Mouse (Mus musculus) liver, adult 2 months (tissue): ENCODE measurements around the gene Tmem39b. TPM values are rescaled to one million over a fixed set of nuclear protein-coding genes. Genes with fewer than 3 reads are reported as not detected.

Experiments used
- DNase-seq: peaks from one replicate; pipeline ENCODE4 v3.0.0-alpha.2; 2011; ENCODE audit warnings: low read depth, low spot score; ENCODE audit errors: extremely low read depth
- H3K27ac ChIP-seq: fragments of 200-500 bp; replicated peaks from 2 replicates; pipeline ENCODE4 v1.5.1; 2012; ENCODE audit warnings: low read depth, mild to moderate bottlenecking, control low read depth, inconsistent platforms, low read length; ENCODE audit not compliant: insufficient read depth
- H3K27me3 ChIP-seq: fragments of 200-500 bp; 2 replicates; pipeline ENCODE4 v1.6.1; 2012; ENCODE audit warnings: mild to moderate bottlenecking, moderate library complexity, low read length, inconsistent platforms; ENCODE audit not compliant: control insufficient read depth, insufficient read depth
- H3K36me3 ChIP-seq: fragments of 200-500 bp; 2 replicates; pipeline ENCODE4 v1.6.1; 2012; ENCODE audit warnings: low read length, inconsistent platforms; ENCODE audit not compliant: control insufficient read depth, insufficient read depth
- H3K4me1 ChIP-seq: fragments of 200-500 bp; 2 replicates; pipeline ENCODE4 v1.6.1; 2011; ENCODE audit warnings: low read length; ENCODE audit not compliant: control insufficient read depth, insufficient read depth
- H3K4me3 ChIP-seq: fragments of 200-500 bp; 2 replicates; pipeline ENCODE4 v1.5.1; 2011; ENCODE audit warnings: low read depth, mild to moderate bottlenecking, control low read depth, low read length, moderate library complexity; ENCODE audit not compliant: insufficient read depth
- H3K79me2 ChIP-seq: fragments of 200-500 bp; 2 replicates; pipeline ENCODE4 v1.6.1; 2012; ENCODE audit warnings: inconsistent platforms, mild to moderate bottlenecking, low read length, moderate library complexity; ENCODE audit not compliant: control insufficient read depth, insufficient read depth
- H3K9ac ChIP-seq: fragments of 200-500 bp; 2 replicates; pipeline ENCODE4 v1.6.1; 2012; ENCODE audit warnings: low read depth, mild to moderate bottlenecking, control low read depth, inconsistent platforms, low read length
- CTCF ChIP-seq: fragments of 200-500 bp; IDR thresholded peaks from 2 replicates; pipeline ENCODE4 v1.5.1; 2011; ENCODE audit warnings: low read depth, low read length, control low read depth
- POLR2A ChIP-seq: fragments of 200-500 bp; IDR thresholded peaks from 2 replicates; pipeline ENCODE4 v1.6.1; 2011; ENCODE audit warnings: low read length, control low read depth; ENCODE audit not compliant: insufficient read depth; ENCODE audit errors: extremely low read depth
- WGBS: fragments of 180-500 bp; shearing (Covaris S2); methylation state at CpG from one replicate; pipeline ENCODE4 v1.1.7; 2018; 5-methylcytosine and 5-hydroxymethylcytosine counted together
- polyA plus RNA-seq: library from polyadenylated mRNA; depleted of rRNA; stranded (reverse); fragments of >200 nt; gene quantifications from 2 replicates; pipeline ENCODE4 v1.2.3, GENCODE M21; 2012; rRNA removed
- total RNA-seq: library from RNA; depleted of rRNA; stranded (reverse); fragments of >200 nt; gene quantifications from 2 replicates; pipeline ENCODE4 v1.2.3, GENCODE M21; 2014; rRNA removed

Tmem39b gene
- total RNA-seq: 1.5 and 1.8 TPM in 2 replicates
- 12.5 and 15.6 TPM in 2 replicates for polyA plus RNA-seq

DNA sequence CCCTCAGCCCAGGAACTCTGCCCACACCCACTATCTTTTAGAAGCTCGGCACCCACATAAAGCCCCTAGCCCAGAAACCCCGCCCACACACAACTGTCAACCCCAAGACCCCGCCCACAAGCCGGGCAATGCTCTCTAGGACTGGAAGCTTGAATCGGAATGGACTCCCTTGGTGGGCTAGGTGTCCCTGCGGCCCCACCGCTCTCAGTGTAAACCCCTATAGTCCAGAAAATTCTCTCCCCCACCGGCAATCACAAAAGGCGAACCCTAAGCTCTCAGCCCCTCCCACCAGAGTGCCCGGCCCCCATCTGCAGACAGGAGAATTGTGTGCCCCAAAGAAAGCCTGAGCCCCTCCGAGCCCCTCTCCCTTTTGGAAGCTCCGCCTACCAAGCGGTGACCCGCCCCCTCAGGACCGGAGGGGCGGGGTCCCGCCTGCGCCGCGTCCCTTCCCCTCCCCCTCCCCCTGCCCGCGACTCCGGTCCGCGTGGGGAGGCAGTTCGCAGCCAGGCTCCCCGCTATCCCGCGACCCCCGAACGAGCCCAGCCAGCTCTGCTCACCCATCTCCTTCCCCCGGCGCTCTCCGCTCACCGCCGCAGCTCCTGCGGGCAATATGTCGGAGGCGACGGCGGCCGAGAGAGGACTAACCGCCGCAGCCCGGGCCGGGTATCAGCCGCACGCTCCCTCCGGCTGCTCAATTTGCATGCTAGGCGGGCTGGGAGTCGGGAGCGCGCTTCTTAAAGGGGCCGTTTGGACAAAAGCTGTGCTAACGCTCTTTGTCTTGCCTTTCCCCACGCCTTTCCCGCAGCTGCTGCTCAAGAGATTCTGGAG lies at the start of gene Tmem39b:
Tmem39b (minus strand) TSS at position 681 of the 828 bp plus-strand sequence.
- H3K79me2 ChIP-seq: no peaks in the 10 kb centered on the region
- DNase-seq: peak; percentile 74
- WGBS: under 1% methylated on average over 55 of the region's 57 CpGs

DNA sequence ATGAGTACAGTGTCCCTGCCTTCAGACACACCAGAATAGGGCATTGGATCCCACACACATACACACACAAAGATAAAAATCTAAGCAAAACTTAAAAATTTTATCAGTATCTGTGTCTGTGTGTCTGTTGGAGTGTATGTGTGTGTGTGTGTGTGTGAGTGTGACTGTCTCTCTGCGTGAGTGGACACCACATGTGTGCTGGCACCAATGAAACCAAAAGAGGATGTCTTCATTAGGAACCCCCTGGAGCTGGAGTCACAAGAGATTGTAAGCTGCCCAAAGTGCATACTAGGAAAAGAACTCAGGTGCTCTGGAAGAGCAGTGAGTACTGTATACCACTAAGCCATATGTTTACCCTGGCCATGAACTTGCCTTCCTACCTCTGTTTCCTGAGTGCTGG lies 49.5 kb upstream of the Tmem39b start:
- 86% methylated on average over 1 of the region's 1 CpGs for whole genome bisulfite sequencing

More for the DNA sequence above, at the start of gene Tmem39b:
- no peaks in the 10 kb centered on the region; the same call in 1 of the 2 replicates for H3K36me3 ChIP-seq
- H3K4me3 ChIP-seq: peak within 1 kb of the TSS; percentile 98
- no peaks in the 10 kb centered on the region for H3K27me3 ChIP-seq
- no peak for TF ChIP-seq POLR2A
- TF ChIP-seq CTCF: no peak
- H3K9ac ChIP-seq: peak within 1 kb of the TSS; percentile 96
- no peaks in the 10 kb centered on the region; the same call in 1 of the 2 replicates for H3K4me1 ChIP-seq
- H3K27ac ChIP-seq: peak within 1 kb of the TSS; percentile 75

DNA sequence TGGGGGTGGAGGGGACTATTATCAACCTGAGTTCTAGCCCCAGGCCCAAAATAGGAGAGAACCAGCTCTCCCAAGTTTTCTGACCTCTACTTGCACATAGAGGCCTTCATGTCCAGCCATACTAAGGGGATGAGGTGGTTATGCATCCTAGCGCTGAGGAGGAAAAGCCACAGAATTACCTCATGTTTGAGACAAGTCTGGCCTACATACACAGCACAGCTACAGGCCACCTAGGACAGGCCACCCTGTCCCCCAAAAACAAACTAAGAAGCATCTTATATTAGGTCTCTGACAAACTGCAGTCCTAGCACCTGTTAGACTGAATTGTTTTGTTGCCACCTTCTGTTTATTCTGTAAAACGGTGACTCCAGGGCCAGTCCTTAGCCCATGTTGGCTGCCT lies 46.9 kb upstream of the Tmem39b start:
- peaks cover 15% of the 10 kb centered on the region for H3K79me2 ChIP-seq
- H3K27ac ChIP-seq: no peak overlapping the region
- no peak for TF ChIP-seq POLR2A
- no peak for TF ChIP-seq CTCF
- DNase-seq: no peak
- no peaks in the 10 kb centered on the region for H3K27me3 ChIP-seq
- H3K36me3 ChIP-seq: peaks cover 2% of the 10 kb centered on the region; the same call in 1 of the 2 replicates
- no peaks in the 10 kb centered on the region; the same call in 1 of the 2 replicates for H3K4me1 ChIP-seq
- no peak overlapping the region for H3K4me3 ChIP-seq
- H3K9ac ChIP-seq: no peak overlapping the region
- WGBS: 65% methylated on average over 2 of the region's 2 CpGs

More for the DNA sequence above, 49.5 kb upstream of the Tmem39b start:
- peaks cover 9% of the 10 kb centered on the region for H3K79me2 ChIP-seq
- H3K36me3 ChIP-seq: no peaks in the 10 kb centered on the region
- no peaks in the 10 kb centered on the region for H3K4me1 ChIP-seq
- no peak overlapping the region for H3K9ac ChIP-seq
- no peak overlapping the region for H3K27ac ChIP-seq
- no peaks in the 10 kb centered on the region for H3K27me3 ChIP-seq
- no peak for DNase-seq
- H3K4me3 ChIP-seq: no peak overlapping the region
- TF ChIP-seq CTCF: no peak
- TF ChIP-seq POLR2A: no peak

DNA sequence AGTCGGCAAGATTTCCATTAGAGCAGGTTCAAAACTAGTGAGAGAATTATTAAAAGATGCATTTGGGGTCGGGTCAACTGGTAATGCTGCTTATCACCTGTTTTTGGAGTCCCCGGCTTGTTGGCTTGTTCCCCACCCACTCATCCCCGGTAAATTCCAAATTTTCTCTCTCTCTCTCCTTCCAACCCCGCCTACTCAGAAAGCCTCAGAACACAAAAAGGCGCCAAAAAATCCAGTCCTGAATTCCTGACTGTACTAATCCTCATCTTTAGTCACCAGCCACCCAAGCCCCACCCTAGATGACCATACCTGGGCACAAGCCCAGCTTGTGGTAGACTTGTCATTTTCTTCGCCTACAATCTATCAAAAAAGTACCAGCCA lies 46.4 kb upstream of the Tmem39b start:
- Histone ChIP-seq H3K27me3 (no peaks in the 10 kb centered on the region), H3K36me3 (peaks cover 2% of the 10 kb centered on the region; the same call in 1 of the 2 replicates), H3K4me3 (peak overlapping the region; percentile 84), H3K79me2 (peaks cover 15% of the 10 kb centered on the region), H3K27ac (peak overlapping the region; percentile 82), H3K9ac (no peak overlapping the region; the same call in 1 of the 2 replicates), H3K4me1 (no peaks in the 10 kb centered on the region; the same call in 1 of the 2 replicates)
- DNase-seq: no peak
- no peak for TF ChIP-seq CTCF
- no peak for TF ChIP-seq POLR2A
- 20% methylated on average over 7 of the region's 7 CpGs for WGBS

DNA sequence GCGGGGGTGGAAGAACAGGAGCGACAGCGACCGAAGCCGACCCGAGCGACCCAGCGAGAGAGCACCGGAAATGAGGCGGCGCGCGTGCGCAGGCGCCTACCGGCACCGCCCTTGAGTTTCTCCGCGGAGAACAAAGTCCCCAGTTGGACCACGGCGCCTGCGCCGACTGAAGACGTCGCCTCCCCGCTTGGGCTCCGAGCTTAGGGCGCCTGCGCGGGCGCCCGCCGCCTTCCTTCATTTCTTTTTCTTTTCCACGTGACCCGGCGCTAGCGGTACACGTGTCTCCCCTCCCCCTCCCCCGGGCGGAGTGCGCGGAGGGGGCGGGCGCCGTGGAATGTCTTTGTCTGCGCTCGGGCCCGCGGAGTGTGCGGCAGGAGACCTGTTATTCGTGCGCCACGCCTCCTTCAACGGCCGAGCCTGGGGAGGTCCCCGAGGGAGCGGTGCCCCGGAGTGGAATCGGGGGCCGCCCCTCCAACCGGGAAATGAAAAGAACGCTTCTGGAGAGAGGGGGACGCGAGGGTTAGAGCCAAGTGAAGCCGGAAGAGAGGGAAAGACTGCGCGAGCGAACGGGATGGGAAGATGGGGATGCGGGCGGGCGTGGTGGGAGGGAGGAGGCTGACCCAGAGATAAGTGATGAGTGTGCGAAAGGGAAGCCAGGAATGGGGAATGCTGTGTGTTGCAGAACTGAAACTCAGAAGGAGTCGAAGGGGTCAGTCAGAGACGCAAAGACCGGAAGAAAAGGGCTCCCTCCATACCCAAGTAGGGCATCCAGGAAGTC lies 45.8 kb upstream of the Tmem39b start, which contains the start of gene Khdrbs1:
Khdrbs1 (minus strand) TSS at position 72 of the 778 bp plus-strand sequence.
- Histone ChIP-seq H3K27me3 (no peaks in the 10 kb centered on the region), H3K27ac (peak within 1 kb of the TSS; percentile 82), H3K4me3 (peak within 1 kb of the TSS; percentile 84), H3K36me3 (peaks cover 2% of the 10 kb centered on the region; the same call in 1 of the 2 replicates), H3K4me1 (no peaks in the 10 kb centered on the region; the same call in 1 of the 2 replicates), H3K9ac (peak within 1 kb of the TSS; percentile 86), H3K79me2 (peaks cover 15% of the 10 kb centered on the region)
- DNase-seq: peak; percentile 85
- TF ChIP-seq POLR2A (peak; percentile 72; the same call in 1 of the 2 replicates), CTCF (no peak)
- under 1% methylated on average over 76 of the region's 76 CpGs for WGBS
